Mouse (Mus musculus) c-Kit-positive CD71-positive TER-119-negative erythroid progenitor cells, embryonic 14.5 days (primary cell): ENCODE data around the gene Gpr15.

Experiments used
- DNase-seq: peaks from one replicate; pipeline ENCODE4 v3.0.0-alpha.2; 2013; ENCODE audit warnings: low read depth

Gpr15 gene

GRCm38 (mm10) chr16:58702329-58702932, 16.4 kb downstream of the Gpr15 start:
- DNase-seq = no peak

GRCm38 (mm10) chr16:58701779-58702178, 17.1 kb downstream of the Gpr15 start:
- no peak for DNase-seq

- no peak for DNase-seq
These were observed 17.9 kb downstream of the Gpr15 start for GRCm38 (mm10) chr16:58700816-58701424.

- DNase-seq = no peak
These were observed 18.7 kb downstream of the Gpr15 start for GRCm38 (mm10) chr16:58700174-58700573.

- no peak for DNase-seq
These were observed 21.6 kb downstream of the Gpr15 start for GRCm38 (mm10) chr16:58697261-58697660.

GRCm38 (mm10) chr16:58696796-58697195, 22.1 kb downstream of the Gpr15 start:
- no peak for DNase-seq

GRCm38 (mm10) chr16:58694091-58694490, 24.8 kb downstream of the Gpr15 start:
- DNase-seq = no peak

GRCm38 (mm10) chr16:58690322-58690732, 28.5 kb downstream of the Gpr15 start:
- DNase-seq = no peak

GRCm38 (mm10) chr16:58689555-58690169, 29.2 kb downstream of the Gpr15 start:
- no peak for DNase-seq

GRCm38 (mm10) chr16:58688534-58688933, 30.3 kb downstream of the Gpr15 start:
- DNase-seq = no peak

- DNase-seq = no peak
These were observed 33.0 kb downstream of the Gpr15 start for GRCm38 (mm10) chr16:58685548-58686537.

- DNase-seq = no peak
These were observed 34.3 kb downstream of the Gpr15 start for GRCm38 (mm10) chr16:58684537-58684936.

GRCm38 (mm10) chr16:58683911-58684310, 35.0 kb downstream of the Gpr15 start:
- no peak for DNase-seq

GRCm38 (mm10) chr16:58682870-58683269, 36.0 kb downstream of the Gpr15 start:
- DNase-seq = no peak

- DNase-seq = no peak
These were observed 36.8 kb downstream of the Gpr15 start for GRCm38 (mm10) chr16:58682046-58682445.

GRCm38 (mm10) chr16:58678660-58679059, 40.2 kb downstream of the Gpr15 start:
- DNase-seq = no peak

- DNase-seq = no peak
These were observed 41.4 kb downstream of the Gpr15 start for GRCm38 (mm10) chr16:58677491-58677890.

- no peak for DNase-seq
These were observed 42.2 kb downstream of the Gpr15 start for GRCm38 (mm10) chr16:58676633-58677032.

- no peak for DNase-seq
These were observed 42.7 kb downstream of the Gpr15 start for GRCm38 (mm10) chr16:58676156-58676555.

GRCm38 (mm10) chr16:58675256-58675655, 43.6 kb downstream of the Gpr15 start:
- DNase-seq = no peak

GRCm38 (mm10) chr16:58673811-58674410, 45.0 kb downstream of the Gpr15 start:
- no peak for DNase-seq

- DNase-seq = no peak
These were observed 46.5 kb downstream of the Gpr15 start for GRCm38 (mm10) chr16:58672396-58672795.
